Mouse (Mus musculus) heart, adult 2 months (tissue): ENCODE measurements around the gene Elmsan1. TPM values are rescaled to one million over a fixed set of nuclear protein-coding genes. Genes with fewer than 3 reads are reported as not detected.

Experiments used
- DNase-seq, 2 experiments: peaks; one replicate each; pipeline ENCODE4 v3.0.0; 2021
- H3K27ac ChIP-seq: fragments of 200-600 bp; 2 replicates; pipeline ENCODE4 v1.8.1; 2022
- H3K27me3 ChIP-seq: fragments of 200-500 bp; 2 replicates; pipeline ENCODE4 v1.6.1; 2012; ENCODE audit warnings: mild to moderate bottlenecking, low read length, inconsistent platforms, mixed read lengths; ENCODE audit not compliant: control insufficient read depth, insufficient read depth
- H3K36me3 ChIP-seq: fragments of 200-500 bp; 2 replicates; pipeline ENCODE4 v1.6.1; 2012; ENCODE audit warnings: low read length, inconsistent platforms; ENCODE audit not compliant: control insufficient read depth, insufficient read depth
- H3K4me1 ChIP-seq: fragments of 200-500 bp; 2 replicates; pipeline ENCODE4 v1.6.1; 2011; ENCODE audit warnings: low read length; ENCODE audit not compliant: control insufficient read depth, insufficient read depth
- H3K4me3 ChIP-seq: fragments of 200-600 bp; 2 replicates; pipeline ENCODE4 v1.8.1; 2022
- H3K79me2 ChIP-seq: fragments of 200-500 bp; replicated peaks from 2 replicates; pipeline ENCODE4 v1.6.1; 2012; ENCODE audit warnings: mild to moderate bottlenecking, inconsistent platforms, low read length, moderate library complexity, mixed read lengths; ENCODE audit not compliant: control insufficient read depth, insufficient read depth
- H3K9ac ChIP-seq: fragments of 200-500 bp; 2 replicates; pipeline ENCODE4 v1.6.1; 2012; ENCODE audit warnings: low read depth, mild to moderate bottlenecking, control low read depth, inconsistent platforms, low read length, mixed read lengths
- CTCF ChIP-seq: fragments of 200-600 bp; IDR thresholded peaks from 2 replicates; pipeline ENCODE4 v1.8.1; 2022; ENCODE audit warnings: antibody characterized with exemption, mild to moderate bottlenecking, moderate library complexity
- EP300 ChIP-seq: fragments of 200-500 bp; IDR thresholded peaks from 2 replicates; pipeline ENCODE4 v1.6.1; 2011; ENCODE audit warnings: low read depth, low read length, control low read depth; ENCODE audit not compliant: insufficient read depth
- POLR2A ChIP-seq: fragments of 200-500 bp; IDR thresholded peaks from 2 replicates; pipeline ENCODE4 v1.6.1; 2011; ENCODE audit warnings: mild to moderate bottlenecking, low read depth, low read length, control low read depth; ENCODE audit not compliant: insufficient read depth
- WGBS: fragments of 180-500 bp; shearing (Covaris S2); methylation state at CpG from one replicate; pipeline ENCODE4 v1.1.7; 2018; 5-methylcytosine and 5-hydroxymethylcytosine counted together
- intact Hi-C: fragments of 180-260 bp; cut with DNase I; formaldehyde crosslinking; loops from one replicate; pipeline ENCODE4 v1.15.1; 2025
- polyA plus RNA-seq: library from polyadenylated mRNA; depleted of rRNA; stranded (reverse); fragments of >200 nt; gene quantifications from 2 replicates; pipeline ENCODE4 v1.2.3, GENCODE M21; 2012
- total RNA-seq, 2 experiments: library from RNA; stranded (reverse); gene quantifications; 2 replicates each; pipeline ENCODE4 v1.2.3; 2021

The Elmsan1 gene
- total and polyA plus RNA-seq, 3 experiments: 8.1 to 14.7 (median 12.3) TPM

- peaks cover 9% of the 10 kb centered on the region for H3K79me2 ChIP-seq
- no peak for DNase-seq
- H3K27me3 ChIP-seq: no peaks in the 10 kb centered on the region
- no peak for TF ChIP-seq EP300
- no peak for TF ChIP-seq CTCF
- TF ChIP-seq POLR2A: no peak
- intact Hi-C loops: no loop called here
- H3K36me3 ChIP-seq: no peaks in the 10 kb centered on the region
- no peak overlapping the region for H3K4me3 ChIP-seq
- H3K27ac ChIP-seq: peak overlapping the region; percentile 10; the same call in 1 of the 2 replicates
- peak overlapping the region; percentile 4; the same call in 1 of the 2 replicates for H3K9ac ChIP-seq
- H3K4me1 ChIP-seq: peaks cover 48% of the 10 kb centered on the region
- 67% methylated on average over 14 of the region's 14 CpGs for WGBS
Measured at GRCm38 (mm10) chr12:84188881-84189444, 29.7 kb downstream of the Elmsan1 start.

GRCm38 (mm10) chr12:84187752-84188601, 30.7 kb downstream of the Elmsan1 start:
- H3K79me2 ChIP-seq: peaks cover 7% of the 10 kb centered on the region
- H3K27ac ChIP-seq: peak overlapping the region; percentile 56
- H3K36me3 ChIP-seq: no peaks in the 10 kb centered on the region
- H3K9ac ChIP-seq: no peak overlapping the region
- 48% methylated on average over 15 of the region's 15 CpGs for WGBS
- no peaks in the 10 kb centered on the region for H3K27me3 ChIP-seq
- peaks cover 48% of the 10 kb centered on the region for H3K4me1 ChIP-seq
- H3K4me3 ChIP-seq: no peak overlapping the region
- TF ChIP-seq POLR2A (no peak), CTCF (peak; percentile 24; the same call in 1 of the 2 replicates), EP300 (peak; percentile 36; the same call in 1 of the 2 replicates)
- DNase-seq: peak in 1 of 2 experiments; percentile 78
- intact Hi-C loops: no loop called here

DNA sequence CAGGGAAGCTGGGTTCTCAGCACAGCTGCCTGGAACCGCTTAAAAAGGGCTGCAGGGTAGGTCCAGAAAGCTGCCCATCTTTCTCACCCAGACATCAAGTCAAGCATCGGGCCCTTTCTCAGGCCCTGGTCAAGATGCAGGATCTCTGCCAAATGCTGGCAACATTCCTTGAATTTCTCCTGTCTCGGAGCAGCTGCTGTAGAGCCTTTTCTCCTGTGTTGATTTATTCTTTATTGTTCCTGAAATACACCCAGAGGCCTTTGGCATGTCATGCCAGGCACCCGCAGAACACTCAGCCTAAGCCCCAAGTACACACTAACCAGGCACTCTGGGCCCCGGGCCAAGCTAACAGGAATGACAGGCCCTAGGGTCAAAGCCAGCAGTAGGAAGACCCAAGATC, 31.7 kb downstream of the Elmsan1 start:
- intact Hi-C loops: no loop called here
- peaks cover 45% of the 10 kb centered on the region for H3K4me1 ChIP-seq
- H3K4me3 ChIP-seq: no peak overlapping the region

DNA sequence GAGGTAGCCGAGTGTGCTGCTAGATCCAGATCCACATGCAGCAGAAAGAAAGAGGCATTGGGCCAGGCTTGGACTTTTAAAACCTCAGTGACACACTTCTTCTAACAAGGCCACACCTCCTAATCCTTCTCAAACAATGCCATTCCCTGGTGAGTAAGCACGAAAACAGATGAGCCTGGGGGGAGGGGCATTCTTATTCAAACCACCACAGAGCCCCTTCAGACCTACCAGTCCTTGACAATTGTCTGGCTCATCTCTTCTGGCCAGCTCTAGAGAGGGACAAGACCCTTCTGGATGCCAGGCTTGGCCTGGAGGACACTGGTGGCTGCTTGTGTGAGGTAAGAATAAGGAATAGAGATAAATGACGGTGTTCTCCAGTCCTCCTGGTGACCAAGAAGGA, 32.1 kb downstream of the Elmsan1 start:
- Histone ChIP-seq H3K27me3 (no peaks in the 10 kb centered on the region), H3K9ac (no peak overlapping the region), H3K27ac (no peak overlapping the region), H3K36me3 (no peaks in the 10 kb centered on the region), H3K4me1 (peaks cover 45% of the 10 kb centered on the region), H3K79me2 (peaks cover 5% of the 10 kb centered on the region; the same call in 1 of the 2 replicates), H3K4me3 (no peak overlapping the region)
- intact Hi-C loops: no loop called here
- TF ChIP-seq CTCF (no peak), POLR2A (no peak), EP300 (no peak)
- 69% methylated on average over 3 of the region's 3 CpGs for WGBS
- DNase-seq: no peak

More for the DNA sequence above, 31.7 kb downstream of the Elmsan1 start:
- no peak overlapping the region for H3K9ac ChIP-seq
- peaks cover 5% of the 10 kb centered on the region; the same call in 1 of the 2 replicates for H3K79me2 ChIP-seq
- no peaks in the 10 kb centered on the region for H3K36me3 ChIP-seq
- H3K27ac ChIP-seq: peak overlapping the region; percentile 56; the same call in 1 of the 2 replicates
- no peaks in the 10 kb centered on the region for H3K27me3 ChIP-seq
- TF ChIP-seq CTCF: no peak
- no peak for TF ChIP-seq EP300
- no peak for TF ChIP-seq POLR2A
- peak in 1 of 2 experiments; percentile 59 for DNase-seq
- WGBS: 42% methylated on average over 5 of the region's 5 CpGs

GRCm38 (mm10) chr12:84185547-84185946, 33.1 kb downstream of the Elmsan1 start:
- DNase-seq: no peak
- H3K27me3 ChIP-seq: no peaks in the 10 kb centered on the region
- H3K9ac ChIP-seq: no peak overlapping the region
- peaks cover 5% of the 10 kb centered on the region; the same call in 1 of the 2 replicates for H3K79me2 ChIP-seq
- peaks cover 49% of the 10 kb centered on the region for H3K4me1 ChIP-seq
- H3K27ac ChIP-seq: no peak overlapping the region
- TF ChIP-seq EP300: no peak
- no peak for TF ChIP-seq POLR2A
- no peak for TF ChIP-seq CTCF
- 62% methylated on average over 6 of the region's 6 CpGs for WGBS
- no peak overlapping the region for H3K4me3 ChIP-seq
- intact Hi-C loops: no loop called here
- H3K36me3 ChIP-seq: no peaks in the 10 kb centered on the region
